Mouse (Mus musculus): ENCODE measurements around the gene Ubap1. TPM values are rescaled to one million over a fixed set of nuclear protein-coding genes. Genes with fewer than 3 reads are reported as not detected.

The Ubap1 gene
- total RNA-seq (2022) = 10 to 100 TPM; 42.1 to 48.0 (median 44.9) TPM

DNA sequence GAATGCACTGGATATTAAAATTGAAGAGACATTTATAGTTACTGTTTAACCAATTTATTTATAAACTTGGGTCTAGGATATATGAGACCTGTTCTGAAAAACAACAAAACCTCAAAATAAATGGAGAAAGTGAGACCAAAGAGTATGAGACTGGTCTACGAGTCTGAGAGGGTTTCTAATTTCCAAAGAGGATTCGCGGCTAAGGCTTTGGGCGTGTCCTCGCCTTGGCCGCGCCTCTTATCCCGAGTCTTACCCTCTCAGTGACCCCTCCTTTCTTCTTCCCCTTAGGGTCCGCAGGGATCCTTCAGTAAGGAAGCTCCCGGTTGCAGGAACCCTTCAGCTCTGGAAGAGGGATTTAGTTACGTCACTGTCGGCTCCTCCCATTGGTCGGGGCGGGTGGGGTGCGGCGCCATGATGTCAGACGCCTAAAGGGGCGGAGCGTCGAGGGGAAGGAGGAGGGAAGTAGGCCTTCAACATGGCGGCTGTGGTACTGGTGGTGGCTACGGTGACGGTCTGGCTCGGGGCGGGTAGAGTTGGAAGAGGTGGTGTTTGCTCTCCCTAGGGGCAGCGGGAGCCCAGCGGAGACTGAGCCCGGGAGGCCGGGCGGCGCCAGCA is at the start of gene Ubap1:
Gene Ubap1 (plus strand): TSS at position 413 of the 615 bp plus-strand sequence.
- peak; percentile 86 to 90 for DNase-seq (ENCODE audit: low spot score in 2 of 2)

DNA sequence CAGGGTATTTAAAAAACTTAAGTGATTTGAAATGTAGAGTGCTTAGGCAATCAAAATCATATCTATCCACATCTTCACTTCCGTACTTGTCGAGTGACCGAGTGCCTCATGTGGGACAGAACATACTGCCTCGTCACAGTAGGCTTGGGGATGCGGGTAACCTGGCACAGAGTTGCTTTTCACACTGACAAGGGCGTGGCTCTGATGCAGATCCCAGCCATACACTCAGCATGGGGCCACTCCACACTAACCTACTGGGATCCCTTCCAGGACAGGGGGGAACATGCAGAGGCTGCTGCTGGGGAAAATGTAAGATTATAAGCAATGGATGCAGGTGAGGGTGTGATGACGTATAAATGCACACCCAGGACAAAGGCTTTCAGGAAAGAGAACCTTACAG is 45.1 kb upstream of the Ubap1 start:
- no peak for DNase-seq (ENCODE audit: low spot score in 2 of 2)

DNA sequence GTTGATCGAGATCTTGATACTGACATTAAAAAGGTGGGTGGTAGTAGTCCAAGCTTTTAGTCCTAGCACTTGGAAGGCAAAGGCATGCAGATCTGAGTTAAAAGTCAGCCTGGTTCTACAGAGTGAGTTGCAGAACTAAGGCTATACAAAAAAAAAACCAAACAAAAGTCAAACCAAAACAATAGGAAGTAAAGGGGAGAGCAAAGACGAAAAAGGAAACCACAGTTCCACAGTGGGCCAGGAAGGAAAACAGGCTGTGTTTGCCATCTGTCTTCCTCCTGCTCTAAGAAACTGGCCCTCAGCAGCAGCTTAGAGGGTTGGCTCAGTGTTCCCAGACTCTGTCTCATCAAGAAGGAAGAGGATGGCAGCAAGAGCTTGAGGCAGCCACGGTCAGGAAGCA is 44.5 kb upstream of the Ubap1 start:
- peak; percentile 28 to 52 for DNase-seq (ENCODE audit: low spot score in 2 of 2)

DNA sequence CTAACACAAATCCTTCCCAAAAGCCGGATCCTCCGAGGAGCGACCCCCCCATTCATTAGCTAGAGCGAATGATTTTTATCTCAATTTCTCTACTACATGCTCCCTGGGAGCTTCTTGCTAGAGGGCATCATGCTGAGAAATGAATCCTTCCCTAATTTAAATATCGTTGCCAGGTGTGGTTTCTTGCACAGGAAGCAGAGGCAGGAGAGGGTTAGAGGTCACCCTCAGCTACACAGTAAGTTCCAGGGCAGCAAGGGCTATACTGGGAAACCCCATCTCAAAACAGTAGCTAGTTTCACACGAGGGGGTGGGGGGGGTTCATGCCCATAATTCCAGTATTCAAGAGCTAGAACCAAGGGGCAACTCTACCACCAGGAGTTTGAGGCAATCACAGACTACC is 41.4 kb upstream of the Ubap1 start:
- no peak for DNase-seq (ENCODE audit: low spot score in 2 of 2)

DNA sequence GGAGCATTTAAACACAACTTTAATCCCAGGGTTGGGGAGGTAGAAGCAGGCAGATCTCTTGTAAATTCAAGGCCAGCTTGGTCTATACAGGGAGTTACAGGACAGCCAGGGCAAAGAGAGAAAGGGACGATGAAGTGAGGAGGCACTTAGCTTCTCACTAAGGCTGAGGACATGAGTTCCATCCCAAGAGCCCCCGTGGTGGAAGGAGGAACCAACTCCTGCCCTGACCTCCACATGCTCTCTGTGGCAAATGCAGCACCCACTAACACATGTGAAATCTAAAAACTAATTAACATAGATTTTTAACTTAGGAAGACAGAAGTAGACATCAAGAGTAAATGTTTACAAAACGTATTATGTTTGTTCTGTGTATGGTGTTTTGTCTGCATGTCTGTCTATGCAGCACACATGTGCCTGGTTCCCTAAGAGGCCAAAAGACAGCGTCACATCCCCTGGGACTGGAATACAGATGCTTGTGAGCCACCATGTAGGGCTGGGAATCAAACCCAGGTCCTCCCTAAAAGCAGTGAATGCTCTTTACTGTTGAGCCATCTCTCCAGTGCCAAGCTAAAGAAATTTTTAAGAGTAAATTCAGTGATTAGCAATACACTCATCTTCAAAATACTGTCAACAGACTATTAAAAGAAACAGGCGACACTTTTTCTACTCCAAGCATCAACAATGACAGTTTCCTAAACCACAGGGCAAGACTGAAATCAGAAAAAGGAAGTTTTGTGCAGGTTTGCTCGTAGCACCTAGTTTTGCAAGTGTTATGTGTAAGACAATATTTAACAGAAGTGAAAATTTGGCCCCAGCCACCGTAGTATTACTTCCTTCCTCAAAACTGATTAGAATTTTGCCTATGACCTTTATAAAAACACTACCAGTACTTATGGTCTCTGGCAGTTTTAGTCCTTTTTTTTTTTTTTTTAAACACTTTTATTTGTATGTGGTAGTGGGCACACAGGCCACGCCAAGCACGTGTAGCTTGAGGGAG is 37.9 kb upstream of the Ubap1 start:
- no peak for DNase-seq (ENCODE audit: low spot score in 2 of 2)

DNA sequence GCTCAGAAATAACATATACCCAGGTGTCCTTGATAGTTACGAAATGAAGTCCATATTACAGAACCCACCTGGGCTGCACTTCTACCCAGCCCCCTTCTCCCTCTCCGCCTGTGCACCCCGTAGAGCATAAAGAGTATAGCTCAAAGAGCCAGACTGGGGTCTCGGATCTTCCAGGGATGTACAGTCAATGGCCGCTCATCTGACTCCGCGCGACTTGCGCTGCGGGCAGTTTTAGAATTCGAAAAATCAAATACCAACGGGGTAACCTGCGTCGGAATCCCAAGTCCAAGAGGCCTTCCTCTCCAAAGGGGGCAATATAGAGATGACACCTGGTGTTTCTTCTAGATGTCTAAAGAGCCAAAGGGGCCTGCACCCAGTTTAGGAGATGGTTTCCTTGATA is 35.1 kb upstream of the Ubap1 start:
- DNase-seq (ENCODE audit: low spot score in 2 of 2) = no peak

DNA sequence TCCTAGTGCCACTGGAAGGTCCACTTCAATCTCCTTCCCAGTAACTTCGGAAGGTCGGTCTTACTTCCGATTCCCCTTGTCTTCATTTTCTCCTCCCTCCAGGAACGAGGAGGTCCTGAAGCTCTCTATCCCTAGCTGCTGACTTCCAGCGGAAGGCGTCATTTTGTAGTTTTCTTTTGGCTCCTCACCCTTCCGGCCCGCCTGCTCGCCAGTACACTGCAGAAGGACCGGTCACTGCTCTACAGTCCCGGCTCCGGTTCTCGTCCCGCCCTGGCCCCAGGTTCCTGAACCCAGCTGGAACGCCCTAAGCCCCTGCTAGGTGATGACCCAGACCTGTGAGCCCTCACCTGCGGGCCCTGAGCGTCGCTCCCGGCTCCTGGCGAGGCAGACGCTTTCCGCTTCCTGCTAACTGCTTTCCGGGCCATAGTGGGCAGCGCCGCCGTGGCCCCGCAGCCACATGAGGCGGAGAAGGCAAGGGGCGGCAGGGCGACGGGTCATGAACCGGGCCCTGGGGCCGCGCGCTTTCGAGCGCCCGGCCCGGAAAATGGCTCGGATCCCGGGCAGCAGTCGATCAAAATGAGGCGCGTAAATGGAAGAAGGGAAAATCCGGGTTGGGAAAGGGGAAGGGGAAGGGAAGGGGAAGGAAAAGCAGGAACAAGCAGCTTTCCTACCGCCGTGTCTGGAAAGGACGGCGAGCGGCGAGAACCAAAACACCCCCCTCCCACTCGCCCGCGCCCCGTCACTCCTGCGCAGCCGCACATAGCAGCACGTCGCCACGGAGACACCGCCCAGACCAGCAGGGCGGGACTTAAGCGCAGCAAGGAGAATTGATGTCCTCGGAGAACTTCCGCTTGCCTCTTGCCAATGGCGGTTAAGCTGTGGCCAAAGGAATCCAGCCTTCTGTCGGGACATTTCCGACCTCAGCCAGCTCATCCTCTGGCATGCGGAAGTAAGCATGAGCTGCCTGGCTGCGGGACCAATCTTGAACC is 34.4 kb upstream of the Ubap1 start, which contains the start of gene Dcaf12:
Gene Dcaf12 (minus strand): TSS at position 749 of the 989 bp plus-strand sequence.
- peak; percentile 94 for DNase-seq (ENCODE audit: low spot score in 2 of 2)

DNA sequence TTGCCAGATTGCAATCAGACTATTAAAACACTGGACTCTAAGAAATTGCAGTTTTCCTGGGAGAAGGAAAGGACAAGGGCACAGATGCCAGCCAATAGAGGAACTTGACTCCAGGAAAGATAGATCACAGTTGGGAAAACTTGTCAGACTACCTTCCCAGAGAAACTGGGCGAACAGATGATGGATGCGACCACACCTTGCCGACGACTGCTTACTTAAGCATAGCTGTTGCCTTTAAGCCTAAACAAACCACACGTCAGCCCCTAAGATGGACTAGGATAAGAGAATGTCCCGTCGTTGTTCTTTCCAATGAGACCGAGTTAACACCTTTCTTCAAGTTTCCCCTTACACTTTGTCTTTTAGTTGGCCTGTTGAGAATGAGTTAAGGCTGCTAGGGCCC is 33.6 kb upstream of the Ubap1 start:
- no peak for DNase-seq (ENCODE audit: low spot score in 2 of 2)

DNA sequence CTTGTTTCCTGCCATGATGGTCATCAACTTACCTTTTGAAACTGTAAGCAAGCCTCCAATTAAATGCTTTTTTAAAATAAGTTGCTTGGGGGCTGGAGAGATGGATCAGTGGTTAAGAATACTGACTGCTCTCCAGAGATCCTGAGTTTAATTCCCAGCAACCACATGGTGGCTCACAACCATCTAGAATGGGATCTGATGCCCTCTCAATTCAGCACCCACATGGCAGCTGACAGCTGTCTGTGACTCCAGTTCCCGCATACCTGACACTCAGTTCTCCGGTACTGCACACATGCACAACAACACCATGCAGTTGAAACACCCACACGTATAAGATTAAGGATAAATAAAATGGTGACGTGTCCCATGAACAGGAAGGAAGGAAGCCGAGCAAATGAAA is 30.5 kb upstream of the Ubap1 start:
- no peak for DNase-seq (ENCODE audit: low spot score in 2 of 2)

DNA sequence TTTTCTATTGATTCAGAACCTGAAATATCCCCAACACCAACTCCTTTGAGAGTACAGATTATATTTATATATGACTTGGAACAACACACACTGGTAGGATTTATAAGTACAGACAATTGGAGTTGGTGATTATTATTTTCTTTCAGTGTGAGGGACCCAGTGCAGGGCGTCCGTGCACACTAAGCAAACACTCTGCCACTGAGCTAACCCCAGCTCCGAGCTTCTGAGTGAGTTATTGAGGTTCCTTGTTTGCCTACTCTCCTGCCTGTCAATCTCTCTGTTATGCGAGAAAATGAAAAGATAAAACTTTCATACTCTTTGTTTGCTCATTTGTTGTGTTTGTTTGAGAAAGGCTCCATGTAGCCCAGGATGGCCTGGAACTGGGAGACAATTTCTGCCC is 27.8 kb upstream of the Ubap1 start:
- DNase-seq (ENCODE audit: low spot score in 2 of 2) = no peak

DNA sequence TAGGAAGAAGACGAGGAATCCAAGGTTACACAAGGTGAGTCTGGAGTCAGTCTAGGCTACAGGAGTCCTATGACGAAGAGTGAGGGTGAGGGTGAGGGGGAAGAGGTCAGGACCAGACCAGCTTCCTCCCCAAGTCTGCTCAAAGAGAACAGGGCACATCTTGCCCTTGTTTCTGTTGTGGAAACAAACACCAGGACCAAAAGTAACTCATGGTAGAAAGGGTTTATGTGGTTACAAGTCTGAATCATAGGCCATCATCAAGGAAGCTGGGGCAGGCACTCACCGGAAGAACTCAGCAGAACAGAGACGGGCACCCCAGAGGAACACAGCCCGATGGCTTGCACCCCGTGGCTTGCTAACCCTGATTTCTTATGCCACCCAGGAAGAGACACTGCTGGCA is 21.9 kb upstream of the Ubap1 start:
- no peak for DNase-seq (ENCODE audit: low spot score in 2 of 2)

DNA sequence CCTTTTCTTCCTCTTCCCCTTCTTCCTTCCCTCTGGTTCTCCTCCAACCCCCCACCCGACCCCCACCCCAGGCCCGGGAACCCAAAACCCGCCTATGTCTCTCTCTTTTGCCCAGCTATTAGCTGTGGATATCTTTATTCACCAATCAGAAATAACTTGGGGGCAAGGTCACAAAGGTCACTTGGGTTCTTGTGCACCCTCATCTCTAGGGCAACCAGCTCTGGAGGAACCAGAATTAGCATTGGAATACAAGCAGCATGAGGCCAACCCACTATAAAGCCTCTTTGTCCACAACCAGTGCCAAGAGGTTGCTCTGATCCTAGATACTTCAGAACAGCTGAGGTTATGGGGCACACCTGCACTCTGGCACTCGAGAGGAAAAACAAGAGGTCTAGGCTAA is 19.3 kb upstream of the Ubap1 start:
- DNase-seq (ENCODE audit: low spot score in 2 of 2) = no peak

DNA sequence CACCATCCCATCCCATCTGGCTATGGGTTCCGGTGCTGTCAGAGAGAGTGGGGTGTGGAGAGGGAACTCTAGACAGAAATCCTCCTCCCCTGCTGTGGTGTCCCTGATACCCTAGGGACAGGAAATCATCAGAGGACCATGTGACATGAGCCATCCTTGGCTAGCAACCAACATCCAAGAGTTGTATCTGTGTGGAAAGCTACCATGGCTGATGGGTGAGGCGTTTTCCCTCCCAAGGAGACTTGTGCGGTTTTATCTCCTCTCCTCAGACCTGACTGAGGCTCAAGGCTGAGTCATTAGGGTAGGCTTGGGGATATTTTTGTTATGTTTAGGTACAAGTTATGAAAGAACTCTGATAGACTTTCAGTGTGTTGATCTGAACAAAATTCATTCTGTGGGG is 17.7 kb upstream of the Ubap1 start:
- no peak for DNase-seq (ENCODE audit: low spot score in 2 of 2)

DNA sequence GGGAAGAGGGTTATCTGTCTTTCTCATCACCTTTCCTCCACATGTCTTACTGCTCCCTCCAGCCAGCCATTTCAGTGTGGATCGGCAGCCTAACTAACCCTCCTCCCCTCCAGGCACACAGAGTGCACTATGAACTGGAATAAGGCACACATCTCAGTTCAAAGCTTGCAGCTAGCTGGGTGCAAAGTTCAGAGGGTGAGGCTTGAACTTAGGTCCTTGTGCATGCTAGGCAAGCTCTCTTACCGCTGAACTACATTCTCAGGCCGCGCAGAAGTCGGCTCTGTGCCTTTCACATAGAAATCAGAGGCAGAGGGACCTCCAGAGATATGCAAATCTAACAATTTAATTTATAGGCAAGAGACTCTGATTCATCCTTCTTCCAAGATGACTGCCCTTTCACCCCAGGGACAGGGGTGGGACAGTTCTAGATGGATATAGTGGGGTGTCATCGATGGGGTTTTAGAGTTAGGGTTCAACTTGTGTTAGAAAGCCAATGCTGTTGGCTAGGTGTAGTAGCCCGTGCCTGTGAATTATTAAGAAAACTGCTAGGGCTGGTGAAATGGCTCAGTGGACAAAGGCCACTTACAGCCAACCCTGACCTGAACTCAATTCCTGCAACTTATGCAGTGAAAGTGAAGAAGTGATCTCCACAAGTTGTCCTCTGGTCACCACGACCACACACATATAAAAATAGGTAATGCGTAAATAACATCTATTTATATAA is 16.9 kb upstream of the Ubap1 start:
- no peak for DNase-seq (ENCODE audit: low spot score in 2 of 2)

DNA sequence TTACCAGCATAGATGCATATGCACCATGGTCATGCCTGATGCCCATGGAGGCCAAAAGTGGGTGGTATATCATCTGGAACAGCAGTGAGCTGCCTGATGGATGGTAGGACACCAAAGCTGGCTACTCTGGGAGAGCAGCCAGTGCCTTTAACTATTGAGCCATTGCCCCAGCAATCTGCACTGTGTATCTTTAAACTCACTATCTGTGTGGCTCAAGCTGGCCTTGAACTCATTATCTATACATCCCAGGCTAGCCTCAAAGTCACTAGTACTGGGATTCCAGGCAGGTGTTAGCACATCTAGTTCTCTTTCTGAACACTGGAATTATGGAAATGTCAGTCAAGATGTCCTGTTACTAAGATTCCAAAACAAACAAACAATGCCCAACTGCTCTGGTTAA is 12.2 kb upstream of the Ubap1 start:
- no peak for DNase-seq (ENCODE audit: low spot score in 2 of 2)

DNA sequence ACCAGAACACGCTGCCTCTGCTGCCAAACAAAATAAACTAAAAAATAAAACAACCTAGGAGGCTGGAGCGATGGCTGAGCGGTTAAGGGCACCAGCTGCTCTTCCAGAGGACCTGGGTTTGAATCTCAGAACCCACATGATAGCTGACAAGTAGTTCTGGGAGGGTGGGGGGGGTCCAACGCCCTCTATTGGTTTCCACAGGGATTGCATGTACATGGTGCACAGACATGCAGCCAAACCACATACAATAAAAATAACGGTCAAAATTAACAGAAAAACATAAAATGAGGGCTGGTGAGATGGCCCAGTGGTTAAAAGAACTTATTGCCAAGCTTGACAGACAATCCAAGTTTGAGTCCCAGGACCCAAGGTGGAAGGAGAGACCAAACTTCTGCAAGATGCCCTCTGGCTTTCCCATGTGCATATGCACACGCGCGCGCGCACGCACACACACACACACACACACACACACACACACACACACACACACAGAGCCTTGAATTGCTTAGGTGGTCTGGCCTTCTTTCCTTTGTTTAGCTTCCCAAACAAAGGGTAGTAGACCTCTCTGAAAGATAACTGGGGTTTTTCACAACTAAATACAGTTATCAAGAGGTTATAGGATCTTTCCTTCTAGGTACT is 7.8 kb upstream of the Ubap1 start:
- no peak for DNase-seq (ENCODE audit: low spot score in 2 of 2)

DNA sequence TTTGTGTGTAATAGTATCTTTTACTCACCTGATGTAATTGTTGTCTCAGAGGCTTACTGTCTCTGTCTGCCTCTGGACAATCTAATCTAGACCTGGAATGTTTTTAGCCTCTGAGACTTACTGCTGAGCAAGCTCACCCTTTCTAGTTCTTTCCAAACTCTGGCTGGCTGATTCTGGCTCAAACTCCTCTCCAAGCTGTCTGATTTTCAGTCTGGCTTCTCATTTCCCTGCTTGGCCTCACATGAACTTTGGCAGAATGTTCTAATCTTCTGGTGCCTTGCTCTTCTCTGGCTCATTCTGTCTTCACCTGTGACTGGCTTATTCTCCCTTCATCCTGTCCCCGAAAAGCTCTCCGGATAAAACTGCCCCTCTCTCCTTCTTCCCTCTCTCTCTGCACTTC is 2.8 kb upstream of the Ubap1 start:
- DNase-seq (ENCODE audit: low spot score in 2 of 2) = no peak

DNA sequence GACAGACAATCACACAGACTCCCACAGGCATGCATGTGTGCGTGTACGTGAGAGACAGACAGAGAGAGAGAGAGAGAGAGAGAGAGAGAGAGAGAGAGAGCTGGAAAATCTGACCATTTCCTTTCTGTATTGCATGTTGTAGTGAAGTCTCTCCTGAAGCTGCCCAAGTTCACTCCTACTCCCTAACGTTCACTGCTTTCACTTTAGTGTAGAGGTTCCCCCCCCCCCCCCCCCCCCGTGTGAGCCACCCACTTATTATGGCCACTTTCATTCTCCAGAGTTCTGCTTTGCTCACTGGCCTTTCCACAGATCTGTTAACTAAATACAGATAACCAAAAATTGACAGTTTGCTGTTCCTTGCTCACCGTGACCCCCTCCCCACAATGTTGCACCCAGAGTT is 957 bp upstream of the Ubap1 start:
- DNase-seq (ENCODE audit: low spot score in 2 of 2) = no peak

DNA sequence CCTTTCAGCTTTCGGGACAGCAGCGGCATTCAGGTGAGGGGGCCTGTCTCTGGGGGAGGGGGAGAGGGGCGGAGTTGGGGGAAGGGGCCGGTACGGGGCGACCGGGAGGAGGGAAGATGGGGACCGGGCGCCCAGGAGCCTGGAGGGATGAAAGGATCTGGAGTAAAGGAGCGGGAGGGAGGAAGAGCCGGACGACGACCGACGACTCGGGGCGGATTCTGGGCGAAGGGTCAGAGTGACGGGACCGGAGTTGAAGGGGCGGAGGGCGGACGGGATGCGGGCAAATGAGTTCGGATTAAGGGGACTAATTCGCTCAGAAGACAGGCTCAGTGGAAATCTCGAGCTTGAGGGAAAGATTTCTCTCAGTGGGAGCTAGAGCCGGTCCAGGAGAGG is 399 bp downstream of the Ubap1 start:
- no peak for DNase-seq (ENCODE audit: low spot score in 2 of 2)

DNA sequence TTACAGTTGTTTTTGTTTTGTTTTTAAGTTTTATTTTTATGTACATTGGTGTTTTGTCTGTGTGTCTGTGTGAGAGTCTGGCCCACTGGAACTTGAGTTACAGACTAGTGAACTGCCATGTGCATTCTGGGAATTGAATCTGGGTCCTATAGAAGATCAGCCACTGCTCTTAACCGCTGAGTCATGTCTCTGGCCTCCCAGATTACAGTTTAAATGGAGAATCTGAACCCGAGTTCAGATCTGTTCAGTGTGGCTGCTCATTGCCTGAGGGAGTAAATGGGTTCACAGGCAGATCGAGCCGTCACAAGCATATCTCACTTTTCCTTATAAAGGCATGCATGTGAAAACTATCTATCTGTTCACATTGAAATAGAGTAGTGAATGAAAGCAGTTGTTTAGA is 4.0 kb downstream of the Ubap1 start:
- no peak for DNase-seq (ENCODE audit: low spot score in 2 of 2)
